Mouse (Mus musculus) stomach, adult 2 months (tissue): ENCODE measurements around the gene 1700011L22Rik. TPM values are rescaled to one million over a fixed set of nuclear protein-coding genes. Genes with fewer than 3 reads are reported as not detected.

Experiments
- polyA plus RNA-seq: library from polyadenylated mRNA; depleted of rRNA; stranded (reverse); fragments of >200 nt; gene quantifications from 2 replicates; pipeline ENCODE4 v1.2.3, GENCODE M21; 2012; rRNA removed

1700011L22Rik gene
- polyA plus RNA-seq = not detected in 2 replicates

GRCm38 (mm10) chr8:79248470-79248869 lies at the start of gene 1700011L22Rik:
TSS of gene 1700011L22Rik (minus strand) at chr8:79248570.

GRCm38 (mm10) chr8:79294610-79295275 lies 46.4 kb upstream of the 1700011L22Rik start, which contains the start of gene Mmaa:
TSS of gene Mmaa (minus strand) at chr8:79294937.

Other genes with a start within 250 kb of the 1700011L22Rik start
- 3.8 and 6.1 TPM in 2 replicates for gene Zfp827, start 220.1 kb downstream of the 1700011L22Rik start, polyA plus RNA-seq
- gene Mmaa, start 46.4 kb upstream of the 1700011L22Rik start, polyA plus RNA-seq = 0.96 and 1.2 TPM in 2 replicates
- gene Smad1, start 150.9 kb upstream of the 1700011L22Rik start, polyA plus RNA-seq = 26.7 and 30.1 TPM in 2 replicates